Mouse (Mus musculus): ENCODE results near the gene Zfp277.

Zfp277 gene

GRCm38 (mm10) chr12:40445648-40446449 lies at the start of gene Zfp277, which contains the start of gene Dock4:
Zfp277 (minus strand) TSS chr12:40445902.
Dock4 (plus strand) TSS chr12:40445952.
- DNase-seq: peak; percentile 100

- DNase-seq: no peak
These were observed 40.5 kb upstream of the Zfp277 start for GRCm38 (mm10) chr12:40486047-40486837.

- DNase-seq: no peak
These were observed 39.5 kb upstream of the Zfp277 start for GRCm38 (mm10) chr12:40485210-40485609.

GRCm38 (mm10) chr12:40484224-40484623 lies 38.5 kb upstream of the Zfp277 start:
- DNase-seq: no peak

GRCm38 (mm10) chr12:40477621-40478452 lies 32.1 kb upstream of the Zfp277 start:
- no peak for DNase-seq

- no peak for DNase-seq
These were observed 28.0 kb upstream of the Zfp277 start for GRCm38 (mm10) chr12:40473709-40474108.

- no peak for DNase-seq
These were observed 26.1 kb upstream of the Zfp277 start for GRCm38 (mm10) chr12:40471649-40472399.

GRCm38 (mm10) chr12:40469009-40469408 lies 23.3 kb upstream of the Zfp277 start:
- DNase-seq: no peak

GRCm38 (mm10) chr12:40468235-40468634 lies 22.5 kb upstream of the Zfp277 start:
- no peak for DNase-seq

GRCm38 (mm10) chr12:40464282-40464681 lies 18.6 kb upstream of the Zfp277 start:
- DNase-seq: peak; percentile 89

GRCm38 (mm10) chr12:40463828-40464227 lies 18.1 kb upstream of the Zfp277 start:
- no peak for DNase-seq

GRCm38 (mm10) chr12:40462693-40463235 lies 17.1 kb upstream of the Zfp277 start:
- no peak for DNase-seq

- DNase-seq: no peak
These were observed 14.1 kb upstream of the Zfp277 start for GRCm38 (mm10) chr12:40459673-40460265.

GRCm38 (mm10) chr12:40458977-40459376 lies 13.3 kb upstream of the Zfp277 start:
- no peak for DNase-seq

GRCm38 (mm10) chr12:40456517-40456916 lies 10.8 kb upstream of the Zfp277 start:
- no peak for DNase-seq

GRCm38 (mm10) chr12:40449119-40449795 lies 3.6 kb upstream of the Zfp277 start:
- no peak for DNase-seq

- peak; percentile 38 for DNase-seq
These were observed 2.1 kb upstream of the Zfp277 start for GRCm38 (mm10) chr12:40447561-40448355.

GRCm38 (mm10) chr12:40446450-40447381 lies 1.0 kb upstream of the Zfp277 start:
- peak; percentile 66 for DNase-seq

- no peak for DNase-seq
These were observed 496 bp downstream of the Zfp277 start for GRCm38 (mm10) chr12:40445206-40445605.
